In genomic region chr19:7607690-7608201, GRCm38 (mm10) we compare ENCODE assay signal across 12 mouse cellular contexts. TPM values are rescaled to one million over a fixed set of nuclear protein-coding genes. Genes with fewer than 3 reads are reported as not detected.
DNase-seq lines count a peak whose midpoint lies in the region; ATAC-seq and TF ChIP-seq lines count a peak whose summit lies in the region.
"Had no signal": no experiment of that assay in that cellular context is flagged by ENCODE, and none has a peak within 500 bp of the region (broad histone marks: within the 10 kb centered on the region; RNA-seq: fewer than 3 reads in every experiment).

No protein-coding gene starts in this region.

- peaks cover 14% of the 10 kb centered on the region for H3K27me3 ChIP-seq in forebrain, embryonic 11.5 days (ENCODE audit: control insufficient read depth, insufficient read depth, low read length)
- H3K27me3 ChIP-seq in forebrain, postnatal 0 days (ENCODE audit: insufficient read depth, low read length), result no peaks in the 10 kb centered on the region
- H3K27me3 ChIP-seq in midbrain, embryonic 13.5 days, result peaks cover 20% of the 10 kb centered on the region
- H3K27me3 ChIP-seq in midbrain, embryonic 15.5 days (replicated peaks), result peaks cover 4% of the 10 kb centered on the region; the same call in 1 of the 2 replicates
- peaks cover 14% of the 10 kb centered on the region for H3K27me3 ChIP-seq in limb, embryonic 12.5 days
- no peaks in the 10 kb centered on the region for H3K27me3 ChIP-seq in stomach, embryonic 16.5 days (ENCODE audit: control insufficient read depth, insufficient read depth, low read length)

- ATAC-seq in forebrain, embryonic 11.5 days (replicated peaks; ENCODE audit: low FRiP score), result no peak
- no peak for ATAC-seq in forebrain, postnatal 0 days
- no peak for ATAC-seq in midbrain, embryonic 13.5 days
- ATAC-seq in midbrain, embryonic 15.5 days (replicated peaks), result no peak
- ATAC-seq in limb, embryonic 12.5 days (ENCODE audit: insufficient number of reproducible peaks, insufficient read depth, low FRiP score, low TSS enrichment, low read depth), result no peak
- peak; percentile 87 for ATAC-seq in stomach, embryonic 16.5 days (ENCODE audit: insufficient read depth, low FRiP score)

- H3K4me1 ChIP-seq in forebrain, embryonic 11.5 days (replicated peaks; ENCODE audit: control insufficient read depth, insufficient read depth, low read length), result peaks cover 17% of the 10 kb centered on the region
- H3K4me1 ChIP-seq in forebrain, postnatal 0 days (ENCODE audit: insufficient read depth), result peaks cover 14% of the 10 kb centered on the region; the same call in 1 of the 2 replicates
- H3K4me1 ChIP-seq in midbrain, embryonic 13.5 days (replicated peaks), result peaks cover 31% of the 10 kb centered on the region
- H3K4me1 ChIP-seq in midbrain, embryonic 15.5 days, result peaks cover 33% of the 10 kb centered on the region
- peaks cover 41% of the 10 kb centered on the region for H3K4me1 ChIP-seq in limb, embryonic 12.5 days (replicated peaks)
- peaks cover 25% of the 10 kb centered on the region for H3K4me1 ChIP-seq in stomach, embryonic 16.5 days (ENCODE audit: control insufficient read depth, insufficient read depth, low read length)

- TF ChIP-seq CTCF in forebrain, postnatal 0 days (IDR thresholded peaks at IDR 0.05; ENCODE audit: low read depth), result no peak

- 79% methylated on average over 7 of the region's 7 CpGs for WGBS in forebrain, embryonic 11.5 days
- WGBS in forebrain, postnatal 0 days, result 74% methylated on average over 7 of the region's 7 CpGs
- WGBS in midbrain, embryonic 13.5 days, result 88% methylated on average over 7 of the region's 7 CpGs
- WGBS in midbrain, embryonic 15.5 days, result 89% methylated on average over 7 of the region's 7 CpGs
- WGBS in limb, embryonic 12.5 days, result 74% methylated on average over 7 of the region's 7 CpGs
- WGBS in stomach, embryonic 16.5 days, result 59% methylated on average over 7 of the region's 7 CpGs

- H3K27ac ChIP-seq in forebrain, embryonic 11.5 days (ENCODE audit: low read depth, low read length), result no peak overlapping the region
- no peak overlapping the region for H3K27ac ChIP-seq in forebrain, postnatal 0 days (ENCODE audit: low read depth, low read length)
- H3K27ac ChIP-seq in midbrain, embryonic 13.5 days, result 0 out of 2 replicates have a peak overlapping the region, but pooled peaks have one; percentile 30
- no peak overlapping the region for H3K27ac ChIP-seq in midbrain, embryonic 15.5 days
- peak overlapping the region; percentile 90 for H3K27ac ChIP-seq in limb, embryonic 12.5 days
- peak overlapping the region; percentile 90 for H3K27ac ChIP-seq in stomach, embryonic 16.5 days (ENCODE audit: low read length)
- H3K27ac ChIP-seq: neural tube, embryonic 13.5 days had no signal

- H3K36me3 ChIP-seq in forebrain, embryonic 11.5 days (ENCODE audit: control insufficient read depth, insufficient read depth, low read length), result no peaks in the 10 kb centered on the region
- no peaks in the 10 kb centered on the region for H3K36me3 ChIP-seq in forebrain, postnatal 0 days (ENCODE audit: insufficient read depth)
- H3K36me3 ChIP-seq in midbrain, embryonic 13.5 days, result no peaks in the 10 kb centered on the region
- H3K36me3 ChIP-seq in midbrain, embryonic 15.5 days (replicated peaks), result no peaks in the 10 kb centered on the region
- H3K36me3 ChIP-seq in limb, embryonic 12.5 days, result no peaks in the 10 kb centered on the region
- no peaks in the 10 kb centered on the region for H3K36me3 ChIP-seq in stomach, embryonic 16.5 days (ENCODE audit: control insufficient read depth, insufficient read depth, low read length)
- H3K36me3 ChIP-seq: neural tube, embryonic 13.5 days had no signal

- H3K9ac ChIP-seq in forebrain, embryonic 11.5 days (ENCODE audit: low read length), result no peak overlapping the region
- no peak overlapping the region for H3K9ac ChIP-seq in forebrain, postnatal 0 days
- no peak overlapping the region for H3K9ac ChIP-seq in midbrain, embryonic 13.5 days (replicated peaks)
- no peak overlapping the region for H3K9ac ChIP-seq in midbrain, embryonic 15.5 days
- H3K9ac ChIP-seq in limb, embryonic 12.5 days (replicated peaks), result no peak overlapping the region
- no peak overlapping the region for H3K9ac ChIP-seq in stomach, embryonic 16.5 days (ENCODE audit: low read length)
- H3K9ac ChIP-seq: neural tube, embryonic 13.5 days had no signal

- no peak overlapping the region for H3K4me3 ChIP-seq in forebrain, embryonic 11.5 days (ENCODE audit: low read depth, low read length)
- H3K4me3 ChIP-seq in forebrain, postnatal 0 days (ENCODE audit: low read depth, low read length), result no peak overlapping the region
- no peak overlapping the region for H3K4me3 ChIP-seq in midbrain, embryonic 13.5 days (replicated peaks)
- no peak overlapping the region for H3K4me3 ChIP-seq in midbrain, embryonic 15.5 days
- H3K4me3 ChIP-seq in limb, embryonic 12.5 days (replicated peaks), result no peak overlapping the region
- no peak overlapping the region for H3K4me3 ChIP-seq in stomach, embryonic 16.5 days (replicated peaks; ENCODE audit: low read length)
- H3K4me3 ChIP-seq: megakaryocyte, embryonic 14.5 days had no signal

- no peak overlapping the region for H3K4me2 ChIP-seq in forebrain, embryonic 11.5 days (ENCODE audit: low read depth, low read length, severe bottlenecking)
- H3K4me2 ChIP-seq in forebrain, postnatal 0 days (ENCODE audit: low read depth), result no peak overlapping the region
- H3K4me2 ChIP-seq in midbrain, embryonic 13.5 days (replicated peaks), result no peak overlapping the region
- H3K4me2 ChIP-seq in midbrain, embryonic 15.5 days, result no peak overlapping the region
- peak overlapping the region; percentile 64; the same call in 1 of the 2 replicates for H3K4me2 ChIP-seq in limb, embryonic 12.5 days
- peak overlapping the region; percentile 68 for H3K4me2 ChIP-seq in stomach, embryonic 16.5 days (ENCODE audit: low read depth, low read length)

- no peaks in the 10 kb centered on the region for H3K9me3 ChIP-seq in forebrain, embryonic 11.5 days (ENCODE audit: control insufficient read depth, low read length)
- no peaks in the 10 kb centered on the region for H3K9me3 ChIP-seq in forebrain, postnatal 0 days (ENCODE audit: low read length)
- no peaks in the 10 kb centered on the region for H3K9me3 ChIP-seq in midbrain, embryonic 13.5 days
- H3K9me3 ChIP-seq in midbrain, embryonic 15.5 days, result no peaks in the 10 kb centered on the region
- no peaks in the 10 kb centered on the region for H3K9me3 ChIP-seq in limb, embryonic 12.5 days
- H3K9me3 ChIP-seq in stomach, embryonic 16.5 days (replicated peaks; ENCODE audit: control insufficient read depth, low read length), result no peaks in the 10 kb centered on the region
- H3K9me3 ChIP-seq: megakaryocyte, embryonic 14.5 days; neural tube, embryonic 13.5 days had no signal

- DNase-seq in forebrain, embryonic 11.5 days (ENCODE audit: low spot score), result peak; percentile 44
- no peak for DNase-seq in forebrain, postnatal 0 days
- no peak for DNase-seq in adrenal gland, postnatal 4 days (ENCODE audit: low spot score in 2 of 2)
- no peak for DNase-seq in layer of hippocampus, postnatal 36 days
- DNase-seq: thymus, adult 18-20 months had no signal

RNA-seq across cellular contexts. Expression of gene Lgals12, which starts 0.8 kb away (rescaled TPM):
- 0.07 TPM in 1 of 2 replicates, not detected in the other for polyA plus RNA-seq in forebrain, embryonic 11.5 days (2014; fragmentation: Nextera tagmentation; extraction: Ambion mirVana)
- total RNA-seq in forebrain, postnatal 0 days (2014; rRNA removed), result 0.19 and 0.38 TPM in 2 replicates
- 0.10 and 0.21 TPM in 2 replicates for polyA plus RNA-seq in forebrain, postnatal 0 days (2015; fragmentation: Nextera tagmentation; extraction: Ambion mirVana)
- polyA plus RNA-seq in midbrain, embryonic 13.5 days (2015; fragmentation: Nextera tagmentation; extraction: Ambion mirVana), result 0.15 and 0.22 TPM in 2 replicates
- 0.29 and 0.34 TPM in 2 replicates for polyA plus RNA-seq in midbrain, embryonic 15.5 days (2015; fragmentation: Nextera tagmentation; extraction: Ambion mirVana)
- polyA plus RNA-seq in limb, embryonic 12.5 days (2016; fragmentation: Nextera tagmentation; extraction: Ambion mirVana), result 0.37 and 0.44 TPM in 2 replicates
- 3.5 and 3.6 TPM in 2 replicates for polyA plus RNA-seq in stomach, embryonic 16.5 days (2015; fragmentation: Nextera tagmentation; extraction: Ambion mirVana)
- total RNA-seq in adrenal gland, postnatal 4 days (2021), result 10 to 100 TPM; 10.4 to 12.3 TPM
- under 1 TPM; 0.22 to 0.28 TPM for total RNA-seq in layer of hippocampus, postnatal 36 days (2021)

RNA-seq across cellular contexts. Expression of gene Hrasls5, which starts 4.6 kb away (rescaled TPM):
- not detected in 2 replicates for polyA plus RNA-seq in forebrain, embryonic 11.5 days (2014; fragmentation: Nextera tagmentation; extraction: Ambion mirVana)
- not detected in 2 replicates for total RNA-seq in forebrain, postnatal 0 days (2014; rRNA removed)
- 0.29 TPM in 1 of 2 replicates, not detected in the other for polyA plus RNA-seq in forebrain, postnatal 0 days (2015; fragmentation: Nextera tagmentation; extraction: Ambion mirVana)
- polyA plus RNA-seq in midbrain, embryonic 13.5 days (2015; fragmentation: Nextera tagmentation; extraction: Ambion mirVana), result not detected in 2 replicates
- not detected in 2 replicates for polyA plus RNA-seq in midbrain, embryonic 15.5 days (2015; fragmentation: Nextera tagmentation; extraction: Ambion mirVana)
- polyA plus RNA-seq in limb, embryonic 12.5 days (2016; fragmentation: Nextera tagmentation; extraction: Ambion mirVana), result not detected in 2 replicates
- polyA plus RNA-seq in stomach, embryonic 16.5 days (2015; fragmentation: Nextera tagmentation; extraction: Ambion mirVana), result not detected in 2 replicates
- total RNA-seq in adrenal gland, postnatal 4 days (2021), result not detected
- not detected for total RNA-seq in layer of hippocampus, postnatal 36 days (2021)
- polyA plus RNA-seq: heart, postnatal 0 days; neural tube, embryonic 13.5 days had no signal

RNA-seq across cellular contexts. Expression of gene Pla2g16, which starts 50.5 kb away (rescaled TPM):
- 3.8 and 4.4 TPM in 2 replicates for polyA plus RNA-seq in forebrain, embryonic 11.5 days (2014; fragmentation: Nextera tagmentation; extraction: Ambion mirVana)
- 4.8 and 6.6 TPM in 2 replicates for total RNA-seq in forebrain, postnatal 0 days (2014; rRNA removed)
- 6.0 and 6.5 TPM in 2 replicates for polyA plus RNA-seq in forebrain, postnatal 0 days (2015; fragmentation: Nextera tagmentation; extraction: Ambion mirVana)
- 1.3 and 2.6 TPM in 2 replicates for polyA plus RNA-seq in midbrain, embryonic 13.5 days (2015; fragmentation: Nextera tagmentation; extraction: Ambion mirVana)
- 3.0 TPM in 2 replicates for polyA plus RNA-seq in midbrain, embryonic 15.5 days (2015; fragmentation: Nextera tagmentation; extraction: Ambion mirVana)
- polyA plus RNA-seq in limb, embryonic 12.5 days (2016; fragmentation: Nextera tagmentation; extraction: Ambion mirVana), result 6.7 and 7.4 TPM in 2 replicates
- 15.7 and 15.8 TPM in 2 replicates for polyA plus RNA-seq in stomach, embryonic 16.5 days (2015; fragmentation: Nextera tagmentation; extraction: Ambion mirVana)
- total RNA-seq in adrenal gland, postnatal 4 days (2021), result 10 to 100 TPM; 33.0 to 41.5 TPM
- 10 to 100 TPM; 28.3 to 28.8 TPM for total RNA-seq in layer of hippocampus, postnatal 36 days (2021)

Comparison
In these comparisons a context has a peak if more than half of its experiments do, and no peak if none do; other contexts are left out.
1. H3K27ac ChIP-seq: peak in midbrain, embryonic 13.5 days (single experiment), limb, embryonic 12.5 days (single experiment) and stomach, embryonic 16.5 days (single experiment); none in forebrain, embryonic 11.5 days (single experiment), forebrain, postnatal 0 days (single experiment) and midbrain, embryonic 15.5 days (single experiment).
2. H3K4me2 ChIP-seq: peak in limb, embryonic 12.5 days (single experiment) and stomach, embryonic 16.5 days (single experiment); none in forebrain, embryonic 11.5 days (single experiment), forebrain, postnatal 0 days (single experiment), midbrain, embryonic 13.5 days (single experiment) and midbrain, embryonic 15.5 days (single experiment).